Mouse (Mus musculus): ENCODE measurements at regions not wholly inside any gene's neighbourhood (a gene's known extent, or its start where the extent isn't known, plus 50 kb on each side); places are given as distances from the start of the nearest gene placed in this dataset.

DNA sequence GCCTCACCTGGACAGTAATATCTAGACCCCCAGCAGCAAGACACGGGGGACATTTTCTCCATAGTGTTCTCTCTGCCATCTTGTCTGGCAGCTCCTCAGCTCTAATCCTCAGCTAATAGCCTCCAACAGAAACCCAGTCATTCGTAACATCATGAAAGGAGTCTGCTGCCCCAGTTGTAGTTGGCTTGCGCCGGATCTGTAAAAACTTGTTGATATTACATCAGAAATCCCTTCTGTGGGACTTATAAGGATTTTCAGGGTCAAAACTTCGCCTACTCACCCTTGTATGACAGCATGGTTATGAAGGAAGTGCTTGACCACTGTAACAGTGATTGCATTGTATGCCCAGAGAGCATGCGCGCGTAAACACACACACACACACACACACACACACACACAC, 96.8 kb upstream of the Fat1 start:
- DNase-seq (ENCODE audit: low read depth): no peak

DNA sequence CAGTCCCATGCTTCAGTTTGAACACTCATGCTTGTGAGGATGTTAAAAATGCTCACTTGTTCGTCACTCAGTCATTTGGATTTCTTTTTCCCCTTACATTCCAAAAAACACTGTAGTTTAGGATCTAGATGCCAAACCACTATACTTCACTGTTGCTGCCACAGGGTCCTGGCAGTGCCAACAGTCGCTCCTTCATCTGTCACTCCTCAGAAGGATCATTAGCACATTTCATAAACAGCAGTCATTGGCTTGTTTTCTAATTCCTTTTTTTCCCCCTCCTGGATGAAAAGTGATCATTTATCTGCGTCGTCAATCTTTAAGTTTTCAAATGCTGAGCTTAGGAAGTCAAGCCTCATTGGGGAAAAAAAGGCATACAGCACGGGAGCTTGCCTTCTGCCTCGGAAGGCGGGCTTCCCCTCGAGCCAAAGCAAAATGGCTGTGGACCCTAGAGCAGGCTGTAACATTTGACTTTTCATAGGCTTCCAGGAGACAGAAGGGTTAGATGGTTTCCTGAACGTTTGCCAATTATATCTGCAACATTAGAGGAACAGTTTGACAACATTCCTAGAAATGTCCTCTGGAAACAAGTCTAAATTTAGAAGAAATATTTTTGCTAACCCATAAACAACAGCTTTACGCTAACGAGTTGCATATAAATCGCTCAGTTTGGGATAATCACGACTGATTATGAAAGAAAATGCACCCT, 95.6 kb upstream of the Fat1 start:
- DNase-seq (ENCODE audit: low read depth): no peak

DNA sequence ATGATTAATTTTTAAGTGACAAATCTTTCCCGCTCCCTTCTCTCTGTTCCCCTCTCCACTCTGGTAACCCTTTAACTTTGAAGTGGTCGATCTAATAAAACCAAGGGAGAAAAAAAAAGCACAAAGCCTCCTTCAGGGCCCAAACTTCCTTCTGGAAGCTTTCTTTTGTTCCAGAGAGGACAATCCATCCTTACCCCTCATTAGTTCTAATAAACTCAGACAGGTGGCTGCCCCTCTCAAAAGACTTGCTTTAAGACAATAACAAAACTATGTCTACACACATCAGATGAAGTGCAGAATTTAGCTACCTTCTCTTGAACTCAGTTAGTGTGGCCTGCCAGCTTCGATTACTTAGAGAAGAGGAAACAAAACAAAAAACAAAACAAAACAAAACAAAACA, 94.6 kb upstream of the Fat1 start:
- DNase-seq (ENCODE audit: low read depth): no peak

DNA sequence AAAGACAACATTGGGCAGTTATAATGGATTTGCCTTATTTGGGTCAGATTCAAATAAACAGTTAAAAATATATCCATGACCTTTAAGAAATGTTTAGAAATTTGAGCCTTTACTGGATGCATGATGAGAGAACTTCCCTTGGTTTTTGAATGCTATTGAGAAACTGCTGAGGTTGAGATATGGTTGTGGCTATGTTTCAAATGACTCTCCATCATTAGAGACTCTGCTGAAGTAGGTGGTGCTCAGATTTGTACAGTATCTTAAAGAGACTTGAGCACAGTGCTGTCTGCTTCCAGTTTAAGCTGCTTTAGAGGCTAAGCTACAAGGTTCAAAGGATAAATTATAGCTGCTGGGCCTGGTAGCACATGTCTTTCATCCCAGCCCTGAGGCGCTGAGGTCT, 90.9 kb upstream of the Fat1 start:
- DNase-seq (ENCODE audit: low read depth): no peak

DNA sequence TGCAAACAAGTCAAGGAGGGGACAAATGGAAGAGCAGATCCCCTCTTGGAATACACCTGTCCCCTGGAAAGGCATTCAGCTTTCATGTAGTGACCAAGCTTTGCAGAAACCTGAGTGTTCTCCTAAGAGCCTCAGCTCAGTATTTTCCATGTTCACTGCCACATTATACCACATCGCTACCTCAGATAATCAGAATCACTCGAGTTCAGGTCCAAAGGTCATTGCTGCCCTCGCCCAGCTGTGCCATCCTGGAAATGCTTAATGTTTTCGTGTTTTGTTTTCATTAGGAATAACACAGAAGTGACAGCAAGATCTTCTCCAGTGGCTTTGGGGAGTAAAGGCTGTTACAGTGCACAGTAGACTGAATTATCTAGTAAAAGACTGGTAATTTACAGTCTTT, 83.0 kb upstream of the Fat1 start:
- no peak for DNase-seq (ENCODE audit: low read depth)

DNA sequence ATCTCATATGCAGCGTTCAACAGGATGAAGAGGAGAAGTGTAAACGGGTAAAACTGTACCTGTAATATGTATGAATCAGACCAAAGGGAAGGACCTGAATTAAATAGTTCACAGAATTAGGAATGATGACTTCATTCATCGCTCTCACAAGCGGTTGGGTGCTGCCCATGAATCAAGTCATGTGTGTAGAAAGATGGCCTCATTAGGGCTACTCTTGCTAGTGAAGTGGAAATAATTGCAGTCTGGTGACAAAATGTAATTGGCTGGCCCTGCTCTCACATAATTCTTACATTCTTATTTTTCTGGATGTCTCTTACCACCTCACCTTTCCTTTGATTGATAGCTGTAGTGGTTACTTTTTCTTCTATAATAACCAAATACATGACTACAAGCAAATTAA, 80.1 kb upstream of the Fat1 start:
- DNase-seq (ENCODE audit: low read depth): no peak

DNA sequence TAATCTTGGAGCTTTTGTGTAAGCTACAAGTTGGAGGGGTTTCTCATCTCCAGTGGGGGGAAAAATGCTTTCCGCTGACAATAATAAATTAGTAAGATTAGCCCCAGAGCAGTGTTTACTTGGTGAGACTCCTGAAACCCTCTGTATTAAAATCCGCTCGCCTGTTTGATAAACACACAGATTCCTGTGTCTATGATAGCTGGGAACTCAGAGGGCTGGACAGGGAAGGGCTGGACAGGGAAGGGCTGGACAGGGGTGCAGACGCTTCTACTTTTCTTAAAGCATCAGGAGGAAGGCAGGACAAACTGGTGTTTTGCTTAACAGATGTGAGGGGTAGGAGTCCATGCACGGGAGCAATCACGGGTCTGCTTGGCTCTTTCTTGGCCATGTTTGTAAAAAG, 68.0 kb upstream of the Fat1 start:
- DNase-seq (ENCODE audit: low read depth): no peak

DNA sequence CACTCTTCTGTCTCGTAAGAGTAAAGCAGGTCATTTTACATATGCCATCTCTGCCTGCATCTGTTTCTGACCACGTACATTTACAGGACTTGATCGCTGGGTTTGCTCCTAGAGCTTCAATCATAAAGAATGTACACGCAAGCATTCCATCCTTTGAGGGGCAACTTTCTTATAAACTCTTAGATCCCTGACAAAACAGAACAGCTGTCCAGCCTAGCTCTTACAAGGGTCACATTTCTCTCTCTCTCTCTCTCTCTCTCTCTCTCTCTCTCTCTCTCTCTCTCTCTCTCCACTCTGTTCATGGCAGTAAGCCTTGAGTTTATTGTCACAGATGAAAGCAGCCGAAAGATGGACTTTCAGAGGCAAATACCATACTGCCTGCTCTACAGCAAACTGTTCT, 67.6 kb upstream of the Fat1 start:
- no peak for DNase-seq (ENCODE audit: low read depth)

DNA sequence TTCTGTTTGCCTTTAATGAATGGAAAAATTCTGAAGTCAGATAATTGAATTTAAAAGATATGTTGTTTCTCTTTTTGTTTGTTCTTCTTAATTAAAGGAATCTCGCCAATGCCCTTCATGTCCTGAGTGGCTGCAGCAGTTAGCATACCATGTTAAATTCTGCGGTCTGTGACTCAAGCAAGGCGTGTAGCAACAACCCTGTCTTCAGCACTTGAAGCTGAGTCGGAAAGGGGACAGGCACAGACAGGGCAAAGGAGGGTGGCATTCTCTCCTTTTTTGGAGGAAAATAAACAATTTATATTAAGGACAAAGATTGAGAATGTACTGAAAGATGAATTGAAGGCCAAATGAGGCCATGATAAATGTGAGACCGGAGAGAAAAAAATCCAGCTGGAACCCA, 58.2 kb upstream of the Fat1 start:
- DNase-seq (ENCODE audit: low read depth): no peak

DNA sequence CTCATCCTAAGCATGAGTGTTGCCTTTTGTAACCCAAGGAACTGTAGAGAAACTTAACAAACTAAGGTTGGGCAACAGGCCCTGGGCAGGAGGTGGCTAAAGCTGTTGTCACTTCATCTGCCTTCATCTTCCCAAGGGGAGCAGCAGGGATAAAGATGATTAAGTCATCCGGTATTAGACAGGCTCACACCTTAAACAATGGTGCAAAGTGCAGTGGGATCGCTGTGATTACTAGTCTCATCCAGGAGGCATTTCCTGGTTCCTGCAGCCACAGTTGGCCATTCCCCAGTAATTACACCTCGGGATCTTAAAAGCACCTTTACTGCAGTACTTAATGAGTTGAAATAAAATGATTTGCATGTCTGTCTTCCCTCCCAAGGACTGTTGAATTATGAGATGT, 57.0 kb upstream of the Fat1 start:
- no peak for DNase-seq (ENCODE audit: low read depth)

DNA sequence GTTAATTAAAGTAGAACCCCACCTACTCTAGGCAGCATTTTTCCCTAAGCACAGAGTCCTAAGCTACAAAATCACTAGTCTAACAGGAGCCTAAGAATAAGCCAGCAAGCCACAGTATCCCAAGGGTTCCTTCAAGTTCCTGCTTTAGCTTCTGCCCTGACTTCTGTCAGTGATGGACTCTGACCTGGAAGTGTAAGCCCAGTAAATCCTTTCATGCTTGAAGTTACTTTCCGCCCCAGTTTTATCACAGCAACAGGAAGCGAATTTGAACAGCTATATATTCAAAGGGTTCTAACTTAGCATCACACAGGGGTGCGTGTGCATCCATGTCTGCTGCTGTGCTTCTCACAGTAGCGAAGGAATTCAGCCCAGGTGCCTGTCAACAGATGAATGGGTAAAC, 56.1 kb upstream of the Fat1 start:
- DNase-seq (ENCODE audit: low read depth): no peak

DNA sequence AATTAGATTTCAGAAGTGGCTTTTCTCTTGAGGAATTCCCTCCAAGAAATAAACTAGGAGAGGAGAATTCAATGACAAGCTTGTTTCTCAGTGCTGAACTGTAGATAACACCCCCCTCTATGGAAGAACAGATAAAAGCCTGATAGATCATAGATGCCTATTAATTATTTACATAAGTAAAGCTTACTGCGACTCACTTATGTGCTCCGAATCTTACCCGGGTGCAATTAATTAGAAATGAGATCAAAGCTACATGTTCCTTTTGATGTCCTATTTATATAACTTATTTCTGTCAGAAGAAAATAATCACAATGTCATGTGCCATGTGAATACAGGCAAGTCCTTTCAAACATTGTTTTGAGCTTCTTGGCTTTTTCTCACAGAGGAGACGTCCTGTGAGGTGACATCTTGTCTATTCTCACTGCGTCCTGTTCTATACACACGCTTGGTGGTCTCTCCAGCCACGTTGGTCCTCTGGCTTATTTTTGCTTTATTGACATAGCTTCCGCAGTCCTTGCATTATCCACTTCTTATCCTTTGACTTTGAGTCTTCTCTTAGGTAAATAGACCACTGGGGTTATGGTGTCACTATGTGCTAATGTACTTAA, 50.7 kb upstream of the Fat1 start:
- DNase-seq (ENCODE audit: low read depth): no peak

Measured in fibroblast of lung, adult 2 months (primary cell).